Mouse (Mus musculus): ENCODE data around the gene Elp4. TPM values are rescaled to one million over a fixed set of nuclear protein-coding genes. Genes with fewer than 3 reads are reported as not detected.

Elp4 gene
- total RNA-seq, 4 experiments from 2014 or later, result 10.4 to 14.9 (median 13.1) TPM

GRCm38 (mm10) chr2:105805210-105805609 lies 99.2 kb downstream of the Elp4 start:
- no peak for DNase-seq (ENCODE audit: low spot score)

GRCm38 (mm10) chr2:105804506-105804905 lies 99.9 kb downstream of the Elp4 start:
- no peak for DNase-seq (ENCODE audit: low spot score)

DNA sequence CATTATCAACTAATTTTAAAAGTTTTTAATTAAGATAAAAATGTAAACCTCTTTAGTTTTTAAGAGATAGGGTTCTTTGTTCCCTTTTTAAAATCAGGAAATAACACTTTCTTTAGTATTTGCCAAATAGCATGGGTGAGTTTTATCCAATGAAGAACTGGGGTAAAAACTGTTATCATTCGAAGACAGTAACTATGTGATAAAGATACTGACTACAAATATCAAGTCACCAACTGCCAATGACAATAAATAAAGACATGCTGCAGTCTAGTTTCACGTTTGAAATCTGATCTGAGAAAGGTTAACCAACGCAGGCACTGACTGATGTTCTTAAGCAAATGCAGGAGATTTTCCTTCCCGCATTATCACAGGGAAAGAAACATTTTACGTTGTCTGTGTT lies 100.9 kb downstream of the Elp4 start:
- DNase-seq (ENCODE audit: low spot score), result no peak

DNA sequence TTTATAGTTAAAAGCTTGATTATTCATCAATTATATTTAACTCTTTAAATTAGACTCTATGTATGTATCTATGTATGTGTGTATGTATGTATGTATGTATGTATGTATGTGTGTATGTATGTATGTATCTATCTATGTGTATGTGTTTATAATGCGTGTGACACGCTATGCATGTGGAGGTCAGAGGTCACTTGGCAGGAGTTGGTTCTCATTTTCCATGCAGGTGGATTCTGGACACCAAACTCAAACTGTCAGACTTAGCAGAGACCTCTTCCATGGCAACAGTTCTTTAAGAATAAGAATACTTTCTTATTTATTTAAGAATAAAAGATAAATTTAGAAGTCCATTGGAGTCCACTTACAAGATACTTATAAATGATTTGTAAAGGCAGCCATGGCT lies 101.5 kb downstream of the Elp4 start:
- DNase-seq (ENCODE audit: low spot score), result no peak

DNA sequence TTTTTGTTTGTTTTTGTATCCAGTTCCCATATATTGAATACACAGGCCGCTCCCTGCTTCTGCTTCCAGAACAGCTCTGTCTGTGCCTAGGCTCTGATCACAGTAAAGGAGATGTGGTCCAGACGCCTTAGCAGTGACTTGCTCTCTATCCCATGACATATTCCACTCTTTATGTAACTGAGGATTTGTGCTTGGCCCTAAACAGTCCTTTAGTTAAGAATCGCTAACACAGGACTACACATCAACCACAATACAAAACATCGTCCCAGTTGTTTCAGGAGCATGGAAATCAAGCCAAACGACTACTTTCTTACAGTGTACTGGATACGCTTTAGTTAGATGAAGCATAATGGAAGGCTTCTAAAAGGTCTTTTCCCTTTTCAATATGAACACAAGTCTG lies 102.8 kb downstream of the Elp4 start:
- no peak for DNase-seq (ENCODE audit: low spot score)

GRCm38 (mm10) chr2:105800694-105801093 lies 103.7 kb downstream of the Elp4 start:
- DNase-seq (ENCODE audit: low spot score), result no peak

GRCm38 (mm10) chr2:105799840-105800239 lies 104.5 kb downstream of the Elp4 start:
- no peak for DNase-seq (ENCODE audit: low spot score)

DNA sequence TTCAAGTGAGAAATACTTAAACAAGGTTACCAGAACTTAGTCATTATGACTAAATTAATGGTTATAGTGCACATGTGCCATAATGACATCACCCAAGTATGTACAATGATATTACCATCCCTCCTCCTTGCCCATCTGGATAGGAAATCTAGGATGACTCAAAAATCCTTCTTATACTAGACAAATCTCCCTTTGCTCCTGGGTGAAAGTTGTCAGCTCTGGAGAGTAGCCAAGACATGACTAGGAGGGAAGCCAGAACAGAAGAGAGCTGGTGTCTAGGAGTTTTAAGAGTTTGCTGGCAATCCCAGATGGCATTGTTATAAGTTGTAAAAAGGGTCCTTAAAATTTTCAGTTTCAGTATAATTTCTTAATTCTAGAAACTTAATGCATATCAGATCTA lies 106.5 kb downstream of the Elp4 start:
- peak; percentile 36 for DNase-seq (ENCODE audit: low spot score)

DNA sequence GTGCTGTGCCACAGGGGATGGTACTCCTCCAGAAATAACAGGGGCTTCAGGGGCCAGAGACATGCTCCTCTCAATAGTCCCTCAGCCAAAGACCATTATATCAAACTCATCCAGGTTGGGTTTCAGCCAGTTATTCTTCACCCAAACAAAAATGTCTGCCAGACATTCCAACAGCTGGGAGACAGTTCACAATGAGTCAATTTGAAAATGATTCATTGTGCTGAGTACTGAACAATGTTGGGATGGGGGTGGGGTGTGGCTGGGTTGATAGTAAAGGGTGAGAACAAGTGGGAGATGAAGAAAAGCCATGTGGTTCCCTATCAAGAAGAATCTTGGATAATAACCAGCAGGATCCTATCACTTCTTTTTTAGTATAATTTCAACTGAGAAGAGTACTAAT lies 108.3 kb downstream of the Elp4 start:
- no peak for DNase-seq (ENCODE audit: low spot score)

GRCm38 (mm10) chr2:105792339-105793120 lies 111.8 kb downstream of the Elp4 start:
- DNase-seq (ENCODE audit: low spot score), result no peak

- DNase-seq (ENCODE audit: low spot score), result no peak
Measured at GRCm38 (mm10) chr2:105789936-105790335, 114.4 kb downstream of the Elp4 start.

DNA sequence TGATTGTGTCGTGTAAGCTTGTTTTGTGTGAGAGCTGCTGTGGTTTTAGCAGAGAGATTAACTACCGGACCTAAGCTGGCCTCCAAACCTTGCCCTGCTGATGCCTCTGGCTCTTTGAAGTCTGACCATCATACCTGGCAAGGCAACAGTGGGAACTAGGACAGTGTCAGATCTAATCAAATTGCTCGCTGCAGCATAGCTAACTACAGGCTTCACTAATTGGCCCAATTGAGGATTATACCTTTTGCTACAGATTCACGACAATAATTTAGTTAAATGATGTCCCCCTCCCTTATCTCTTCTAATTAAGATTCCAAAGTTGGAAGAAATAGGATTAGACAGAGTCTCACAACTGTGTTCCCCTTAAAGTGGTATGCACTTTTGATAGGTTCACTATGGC lies 116.6 kb downstream of the Elp4 start:
- DNase-seq (ENCODE audit: low spot score), result no peak

- no peak for DNase-seq (ENCODE audit: low spot score)
Measured at GRCm38 (mm10) chr2:105786986-105787385, 117.4 kb downstream of the Elp4 start.

DNA sequence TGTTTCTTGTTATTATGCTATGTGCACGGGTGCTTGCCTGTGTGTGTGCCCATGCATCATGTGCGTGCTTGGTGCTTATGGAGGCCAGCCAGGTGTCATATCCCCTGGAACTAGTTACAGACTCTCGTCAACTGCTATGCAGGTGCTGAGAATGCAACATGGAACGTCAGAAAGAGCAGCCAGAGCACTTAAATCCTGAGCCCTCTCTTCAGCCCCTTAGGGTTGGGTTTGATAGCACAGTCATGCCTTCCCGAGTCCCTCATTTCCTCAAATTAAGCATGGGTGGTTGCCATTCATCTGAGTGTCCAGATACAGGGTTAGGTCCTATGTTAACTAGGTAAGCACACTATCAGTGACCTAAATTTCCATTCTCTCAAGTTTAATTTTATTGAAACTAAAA lies 121.5 kb downstream of the Elp4 start:
- no peak for DNase-seq (ENCODE audit: low spot score)

DNA sequence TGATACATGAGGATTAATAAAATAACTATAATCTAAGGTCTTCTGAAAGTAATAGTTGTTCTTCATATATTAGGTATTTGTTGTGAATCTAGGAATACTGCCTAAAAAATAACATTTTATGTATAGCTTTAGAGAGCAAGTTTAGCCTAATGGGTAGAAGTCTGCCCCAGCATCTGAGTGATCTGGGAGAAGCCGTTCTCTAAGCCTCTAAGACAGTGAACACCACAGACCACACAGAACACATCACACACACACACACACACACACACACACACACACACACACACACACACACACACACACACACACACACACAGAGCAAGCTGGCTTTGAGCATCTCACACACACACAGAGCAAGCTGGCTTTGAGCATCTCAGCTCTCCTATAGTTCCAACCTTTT lies 123.6 kb downstream of the Elp4 start:
- no peak for DNase-seq (ENCODE audit: low spot score)

- DNase-seq (ENCODE audit: low spot score), result no peak
Measured at GRCm38 (mm10) chr2:105779320-105779891, 125.0 kb downstream of the Elp4 start.

- no peak for DNase-seq (ENCODE audit: low spot score)
Measured at GRCm38 (mm10) chr2:105771314-105771713, 133.1 kb downstream of the Elp4 start.

GRCm38 (mm10) chr2:105769747-105770328 lies 134.5 kb downstream of the Elp4 start:
- DNase-seq (ENCODE audit: low spot score), result no peak

GRCm38 (mm10) chr2:105753512-105753911 lies 150.9 kb downstream of the Elp4 start:
- no peak for DNase-seq (ENCODE audit: low spot score)

- DNase-seq (ENCODE audit: low spot score), result no peak
Measured at GRCm38 (mm10) chr2:105749111-105749510, 155.3 kb downstream of the Elp4 start.

DNA sequence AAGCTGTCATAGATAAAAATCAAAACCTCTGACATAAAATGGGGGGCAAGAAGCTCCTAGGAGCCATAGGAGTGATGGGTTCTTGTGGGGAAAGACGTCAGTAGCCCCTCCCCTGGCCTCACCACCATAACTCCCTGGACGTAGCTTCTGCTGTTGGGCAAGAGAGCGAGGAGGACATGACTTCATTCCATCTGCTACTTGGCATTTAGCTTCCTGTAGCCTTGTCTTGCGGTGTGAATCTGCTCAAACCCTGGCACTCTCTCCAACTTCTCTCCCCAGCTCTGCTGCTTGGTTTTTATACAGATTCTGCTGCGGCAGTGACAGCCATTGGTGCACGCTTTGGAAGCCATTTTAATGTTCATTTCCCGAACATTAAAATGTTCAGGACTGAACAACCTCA lies 157.5 kb downstream of the Elp4 start:
- no peak for DNase-seq (ENCODE audit: low spot score)

GRCm38 (mm10) chr2:105736166-105736565 lies 168.2 kb downstream of the Elp4 start:
- DNase-seq (ENCODE audit: low spot score), result no peak

DNA sequence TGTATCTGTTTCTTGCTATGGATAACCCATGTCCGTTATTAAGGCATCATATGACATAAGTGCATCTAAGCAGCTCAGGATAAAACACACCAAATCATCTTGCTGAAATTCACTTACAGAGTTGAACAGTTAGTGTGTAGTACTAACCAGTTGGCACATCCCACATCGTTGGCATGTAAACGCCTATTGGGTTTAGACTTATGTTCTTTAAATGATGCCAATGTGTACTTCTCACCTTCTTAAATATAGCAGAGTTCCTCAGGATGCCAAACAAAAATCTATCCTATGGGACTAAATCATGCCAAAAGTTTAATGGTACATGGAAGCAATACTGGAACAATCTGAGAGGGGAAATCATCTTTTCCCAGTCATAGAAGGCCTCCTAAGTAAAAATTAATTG lies 173.7 kb downstream of the Elp4 start:
- DNase-seq (ENCODE audit: low spot score), result no peak
